Mouse (Mus musculus) adrenal gland, postnatal 0 days (tissue): ENCODE measurements around the gene Nxt2. TPM values are rescaled to one million over a fixed set of nuclear protein-coding genes. Genes with fewer than 3 reads are reported as not detected.

ENCODE experiments used
- polyA plus RNA-seq: library from polyadenylated mRNA; unstranded; fragments of >200 nt; fragmentation: Nextera tagmentation; extraction: Ambion mirVana; gene quantifications from 2 replicates; pipeline ENCODE4 v1.2.1, GENCODE M21; 2015

The Nxt2 gene
- 19.0 and 25.7 TPM in 2 replicates for polyA plus RNA-seq

DNA sequence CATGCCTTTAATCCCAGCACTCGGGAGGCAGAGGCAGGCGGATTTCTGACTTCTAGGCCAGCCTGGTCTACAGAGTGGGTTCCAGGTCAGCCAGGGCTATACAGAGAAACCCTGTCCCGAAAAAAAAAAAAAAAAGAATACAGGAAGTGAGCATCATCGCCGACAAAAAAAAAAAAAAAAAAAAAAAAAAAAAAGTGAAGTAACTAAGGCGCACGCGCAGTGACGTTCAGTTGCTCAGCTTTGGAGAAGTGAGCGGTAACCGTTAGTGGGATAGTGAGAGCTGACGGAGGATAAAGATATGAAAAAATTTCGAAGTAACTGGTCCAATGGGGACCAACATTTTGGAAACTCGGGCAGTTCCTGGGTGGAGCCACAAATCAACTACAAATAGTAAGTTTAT lies at the start of gene Nxt2:
TSS of gene Nxt2 (plus strand) at position 229 of the 400 bp plus-strand sequence.

DNA sequence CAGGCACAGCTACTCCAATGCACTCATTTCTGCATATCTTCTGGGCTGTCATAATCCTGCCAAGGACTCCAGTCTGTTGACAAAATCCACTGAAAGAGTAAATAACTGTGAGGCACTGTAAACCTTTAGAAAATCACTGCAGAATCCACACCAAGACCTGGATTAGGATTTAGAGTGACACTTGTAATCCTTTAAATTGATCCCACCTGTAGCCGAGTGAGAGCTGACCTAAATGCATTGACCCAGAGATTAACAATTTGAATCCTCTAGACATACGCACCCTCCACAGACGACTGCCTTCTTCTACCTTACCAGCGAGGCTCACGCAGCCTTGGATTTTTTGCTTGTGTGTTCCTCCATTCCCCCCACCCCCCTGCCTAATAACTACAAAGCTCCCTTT lies 29.7 kb upstream of the Nxt2 start, which contains the start of gene Gucy2f:
TSS of gene Gucy2f (minus strand) at position 101 of the 400 bp plus-strand sequence.

Other genes starting within 250 kb of the Nxt2 start
- gene Gucy2f, start 29.8 kb upstream of the Nxt2 start, polyA plus RNA-seq: not detected in 2 replicates
- gene Kcne1l, start 79.5 kb downstream of the Nxt2 start, polyA plus RNA-seq: 5.6 and 8.9 TPM in 2 replicates
- 36.9 and 105 TPM in 2 replicates for gene Acsl4, start 163.8 kb downstream of the Nxt2 start, polyA plus RNA-seq